Mouse (Mus musculus) liver, adult 2 months (tissue): ENCODE measurements around the gene Fzd5.

ENCODE experiments used
- CTCF ChIP-seq: fragments of 200-500 bp; IDR thresholded peaks from 2 replicates; pipeline ENCODE4 v1.5.1; 2011; ENCODE audit warnings: low read depth, low read length, control low read depth
- POLR2A ChIP-seq: fragments of 200-500 bp; IDR thresholded peaks from 2 replicates; pipeline ENCODE4 v1.6.1; 2011; ENCODE audit warnings: low read length, control low read depth; ENCODE audit not compliant: insufficient read depth; ENCODE audit errors: extremely low read depth

DNA sequence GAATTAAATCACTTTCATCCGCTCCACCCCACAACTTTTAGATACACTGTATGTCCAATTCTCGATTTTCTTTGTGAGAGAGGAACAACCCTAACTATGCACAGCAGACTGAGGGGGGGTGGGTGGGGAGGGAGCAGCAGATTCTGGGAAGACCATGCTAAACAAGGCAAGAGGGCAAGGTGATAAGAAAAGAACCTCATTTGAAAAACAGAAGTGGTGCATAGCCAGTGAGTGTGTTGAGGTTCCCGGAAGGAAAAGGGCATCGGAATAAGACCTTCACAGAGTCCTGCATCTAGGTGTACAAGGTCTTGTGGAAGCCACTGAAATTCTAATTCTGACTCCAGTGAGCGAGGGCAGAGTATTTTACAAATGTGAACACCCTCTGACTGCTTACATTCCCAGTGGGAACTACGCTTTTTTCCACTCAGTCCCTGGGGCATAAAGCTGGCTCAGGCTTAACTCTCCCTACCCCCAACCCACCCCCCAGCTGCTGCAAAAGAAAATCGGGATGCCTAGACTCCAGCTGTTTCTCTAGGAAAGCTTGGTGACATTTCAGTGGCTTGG is 4.8 kb downstream of the Fzd5 start:
- TF ChIP-seq CTCF (no peak), POLR2A (no peak)
